10 mouse cellular contexts compared by ENCODE assay signal in the genomic region with DNA sequence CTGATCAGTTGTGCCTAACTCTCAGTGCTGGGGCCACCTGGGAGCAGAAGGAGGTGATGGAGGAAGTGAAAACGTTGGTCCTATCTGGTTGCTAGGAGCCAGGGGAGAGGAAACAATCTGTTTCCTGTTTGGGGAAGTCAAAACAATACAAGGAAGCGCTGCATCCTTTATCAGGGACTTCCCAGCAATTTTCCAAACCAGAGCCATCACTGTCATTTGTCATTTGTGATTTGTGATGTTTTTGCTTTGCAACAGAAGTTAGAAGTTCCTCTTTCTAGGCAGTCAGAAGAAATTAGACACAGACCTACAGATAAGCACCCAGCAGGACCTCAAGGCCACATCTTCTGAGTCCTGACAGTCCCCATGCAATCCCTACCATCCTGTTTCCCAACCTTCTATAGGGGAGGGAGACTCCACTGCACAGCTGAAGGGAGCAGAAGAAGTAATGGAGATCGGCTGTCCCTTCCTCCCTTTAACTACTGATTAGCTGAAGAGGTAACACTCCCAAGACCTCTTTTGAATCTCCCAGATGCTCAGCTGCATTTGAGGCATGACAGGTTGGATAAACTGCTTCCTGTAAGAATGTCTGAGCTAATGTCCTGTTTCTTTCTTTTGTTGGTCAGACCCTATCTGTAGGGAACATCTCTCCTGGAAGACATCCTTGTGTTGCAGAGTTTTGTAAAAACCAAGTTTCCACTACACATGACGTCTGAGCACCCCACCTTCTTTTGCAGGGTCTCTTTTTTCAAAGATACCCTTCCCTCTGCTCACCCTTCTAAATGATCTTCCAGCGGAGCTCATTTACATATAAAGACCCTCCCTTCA. TPM values are rescaled to one million over a fixed set of nuclear protein-coding genes. Genes with fewer than 3 reads are reported as not detected.
DNase-seq lines count a peak whose midpoint lies in the region; ATAC-seq and TF ChIP-seq lines count a peak whose summit lies in the region.
"Had no signal": no experiment of that assay in that cellular context is flagged by ENCODE, and none has a peak within 500 bp of the region (broad histone marks: within the 10 kb centered on the region; RNA-seq: fewer than 3 reads in every experiment).

No protein-coding gene starts in this region.

- H3K4me3 ChIP-seq in MEL (ENCODE audit: control insufficient read depth in 1 of 2, insufficient read depth in 1 of 2, low read depth in 2 of 2, low read length in 2 of 2): no peak overlapping the region
- no peak overlapping the region for H3K4me3 ChIP-seq in forebrain, embryonic 14.5 days (ENCODE audit: low read depth, low read length)
- H3K4me3 ChIP-seq: hindbrain, embryonic 15.5 days; myocyte had no signal

- no peaks in the 10 kb centered on the region for H3K27me3 ChIP-seq in MEL (ENCODE audit: control insufficient read depth in 1 of 2, insufficient read depth in 2 of 2, low read length in 2 of 2)
- no peaks in the 10 kb centered on the region for H3K27me3 ChIP-seq in forebrain, embryonic 14.5 days (replicated peaks; ENCODE audit: control insufficient read depth, insufficient read depth, low read length)
- H3K27me3 ChIP-seq: hindbrain, embryonic 15.5 days had no signal

- no peak overlapping the region for H3K9ac ChIP-seq in MEL (ENCODE audit: control insufficient read depth, low read depth, low read length, poor library complexity, severe bottlenecking)
- no peak overlapping the region for H3K9ac ChIP-seq in forebrain, embryonic 14.5 days (ENCODE audit: low read length)
- H3K9ac ChIP-seq: hindbrain, embryonic 15.5 days had no signal

- no peak for TF ChIP-seq RAD21 in MEL (IDR thresholded peaks at IDR 0.05; ENCODE audit: low read depth, low read length)

- TF ChIP-seq EP300 in MEL (IDR thresholded peaks at IDR 0.05; ENCODE audit: low read depth in 1 of 2, low read length in 2 of 2): no peak

- no peaks in the 10 kb centered on the region for H3K4me1 ChIP-seq in MEL (ENCODE audit: control insufficient read depth in 1 of 2, insufficient read depth in 2 of 2, low read length in 2 of 2)
- no peaks in the 10 kb centered on the region for H3K4me1 ChIP-seq in forebrain, embryonic 14.5 days (ENCODE audit: control insufficient read depth, insufficient read depth, low read length)
- H3K4me1 ChIP-seq: hindbrain, embryonic 15.5 days had no signal

- TF ChIP-seq CTCF in MEL (IDR thresholded peaks at IDR 0.05 in 2 of 3, conservative IDR thresholded peaks at IDR 0.05 in 1 of 3; ENCODE audit: control insufficient read depth in 1 of 3, insufficient read depth in 1 of 3, low read depth in 2 of 3, low read length in 3 of 3, poor library complexity in 1 of 3, severe bottlenecking in 1 of 3): no peak

- no peaks in the 10 kb centered on the region for H3K9me3 ChIP-seq in MEL (replicated peaks; ENCODE audit: insufficient read depth, low read length)
- H3K9me3 ChIP-seq in forebrain, embryonic 14.5 days (replicated peaks; ENCODE audit: control insufficient read depth, low read length): no peaks in the 10 kb centered on the region
- H3K9me3 ChIP-seq: hindbrain, embryonic 15.5 days had no signal

- intact Hi-C loops in heart, postnatal 25 days (cut with DNase I): loop anchor here (5.0 kb wide), 2 partner anchors 42 to 53 kb away; a partner anchor contains a TSS

- TF ChIP-seq POLR2A in MEL (IDR thresholded peaks at IDR 0.05; ENCODE audit: control insufficient read depth in 1 of 2, insufficient read depth in 1 of 2, low read depth in 1 of 2, low read length in 2 of 2, poor library complexity in 1 of 2): no peak

- 67% methylated on average over 5 of the region's 5 CpGs for WGBS in forebrain, embryonic 14.5 days

- H3K4me2 ChIP-seq in forebrain, embryonic 14.5 days (ENCODE audit: low read length): no peak overlapping the region
- H3K4me2 ChIP-seq: hindbrain, embryonic 15.5 days had no signal

- H3K36me3 ChIP-seq in MEL (ENCODE audit: control insufficient read depth in 1 of 2, insufficient read depth in 2 of 2, low read length in 2 of 2): no peaks in the 10 kb centered on the region
- H3K36me3 ChIP-seq in forebrain, embryonic 14.5 days (ENCODE audit: control insufficient read depth, insufficient read depth, low read length): no peaks in the 10 kb centered on the region
- H3K36me3 ChIP-seq: hindbrain, embryonic 15.5 days had no signal

- DNase-seq in embryo, embryonic 10 days (ENCODE audit: low spot score): peak; percentile 38
- no peak for DNase-seq in embryo, embryonic 9.5 days (ENCODE audit: extremely low spot score)
- peak; percentile 13 for DNase-seq in MEL (ENCODE audit: low read depth, low spot score)
- DNase-seq in heart, postnatal 25 days (ENCODE audit: low spot score): peak; percentile 35
- peak; percentile 73 for DNase-seq in lung, postnatal 10 days
- no peak for DNase-seq in forebrain, embryonic 14.5 days (ENCODE audit: low spot score)
- DNase-seq in adrenal gland, adult 8-10 months: no peak
- no peak for DNase-seq in urinary bladder, adult 18-20 months (ENCODE audit: low spot score in 2 of 2)

- H3K79me2 ChIP-seq in MEL (ENCODE audit: control insufficient read depth, insufficient read depth, low read length, poor library complexity): no peaks in the 10 kb centered on the region

- no peak overlapping the region for H3K27ac ChIP-seq in MEL (ENCODE audit: control insufficient read depth, low read depth, low read length)
- H3K27ac ChIP-seq in forebrain, embryonic 14.5 days (ENCODE audit: low read depth, low read length): no peak overlapping the region
- H3K27ac ChIP-seq: hindbrain, embryonic 15.5 days had no signal

- no peak for ATAC-seq in forebrain, embryonic 14.5 days

TF ChIP-seq in MEL, 35 proteins besides CTCF, POLR2A, EP300 and RAD21:
- TF ChIP-seq ETS1 (IDR thresholded peaks at IDR 0.05; ENCODE audit: low read depth, low read length) (no peak), MAFK (IDR thresholded peaks at IDR 0.05; ENCODE audit: borderline replicate concordance, low read depth, low read length) (no peak), CHD2 (IDR thresholded peaks at IDR 0.05; ENCODE audit: low read length) (no peak), BHLHE40 (IDR thresholded peaks at IDR 0.05; ENCODE audit: borderline replicate concordance, low read depth, low read length) (no peak), ZC3H11A (IDR thresholded peaks at IDR 0.05; ENCODE audit: low read depth, low read length) (no peak), ZNF384 (IDR thresholded peaks at IDR 0.05; ENCODE audit: low read depth, low read length) (no peak), MAZ (IDR thresholded peaks at IDR 0.05; ENCODE audit: low read depth, low read length) (no peak), USF1 (IDR thresholded peaks at IDR 0.05; ENCODE audit: low read depth, low read length) (no peak), MAX (IDR thresholded peaks at IDR 0.05; ENCODE audit: low read length) (no peak), TCF12 (IDR thresholded peaks at IDR 0.05; ENCODE audit: low read depth, low read length) (no peak)

RNA-seq across cellular contexts. Expression of a gene that starts 7.6 kb away (rescaled TPM):
- not detected in 2 replicates for total RNA-seq in MEL (2012; rRNA removed)
- polyA plus RNA-seq in MEL (2012; ENCODE audit: insufficient read depth in 1 of 2, insufficient read length in 2 of 2, low read depth in 1 of 2, low replicate concordance in 2 of 2, missing spikeins in 1 of 2): not detected
- total RNA-seq in heart, postnatal 25 days (2021): 10 to 100 TPM; 38.5 to 41.6 TPM
- 7.2 and 8.3 TPM in 2 replicates for polyA plus RNA-seq in forebrain, embryonic 14.5 days (2014; fragmentation: Nextera tagmentation; extraction: Ambion mirVana)
- 10 to 100 TPM; 53.5 to 89.6 (median 66.6) TPM for total RNA-seq in adrenal gland, adult 8-10 months (2022)
- polyA plus RNA-seq: myocyte had no signal

RNA-seq across cellular contexts. Expression of a gene that starts 16.1 kb away (rescaled TPM):
- 0.12 TPM in 1 of 2 replicates, not detected in the other for total RNA-seq in MEL (2012; rRNA removed)
- under 1 TPM in 1 of 2 experiments, not detected in 1; 0.25 TPM for polyA plus RNA-seq in MEL (2012; ENCODE audit: insufficient read depth in 1 of 2, insufficient read length in 2 of 2, low read depth in 1 of 2, low replicate concordance in 2 of 2, missing spikeins in 1 of 2)
- total RNA-seq in heart, postnatal 25 days (2021): 10 to 100 TPM; 29.0 to 30.8 TPM
- polyA plus RNA-seq in forebrain, embryonic 14.5 days (2014; fragmentation: Nextera tagmentation; extraction: Ambion mirVana): 1.2 and 1.9 TPM in 2 replicates
- total RNA-seq in adrenal gland, adult 8-10 months (2022): 10 to 100 TPM; 29.1 to 56.5 (median 49.4) TPM
- polyA plus RNA-seq: myocyte had no signal

RNA-seq across cellular contexts. Expression of a gene that starts 17.9 kb away (rescaled TPM):
- total RNA-seq in MEL (2012; rRNA removed): not detected in 2 replicates
- not detected for polyA plus RNA-seq in MEL (2012; ENCODE audit: insufficient read depth in 1 of 2, insufficient read length in 2 of 2, low read depth in 1 of 2, low replicate concordance in 2 of 2, missing spikeins in 1 of 2)
- 1 to 10 TPM; 1.8 to 5.3 TPM for total RNA-seq in heart, postnatal 25 days (2021)
- polyA plus RNA-seq in forebrain, embryonic 14.5 days (2014; fragmentation: Nextera tagmentation; extraction: Ambion mirVana): 0.84 TPM in 1 of 2 replicates, not detected in the other
- total RNA-seq in adrenal gland, adult 8-10 months (2022): 1 to 10 TPM; 1.9 to 6.3 (median 3.6) TPM
- polyA plus RNA-seq: myocyte had no signal

RNA-seq across cellular contexts. Expression of a gene that starts 18.0 kb away (rescaled TPM):
- total RNA-seq in MEL (2012; rRNA removed): not detected in 2 replicates
- polyA plus RNA-seq in MEL (2012; ENCODE audit: insufficient read depth in 1 of 2, insufficient read length in 2 of 2, low read depth in 1 of 2, low replicate concordance in 2 of 2, missing spikeins in 1 of 2): not detected
- total RNA-seq in heart, postnatal 25 days (2021): under 1 TPM in 1 of 2 experiments, not detected in 1; 0.39 TPM
- polyA plus RNA-seq in forebrain, embryonic 14.5 days (2014; fragmentation: Nextera tagmentation; extraction: Ambion mirVana): not detected in 2 replicates
- total RNA-seq in adrenal gland, adult 8-10 months (2022): under 1 TPM in 3 of 4 experiments, not detected in 1; 0.28 to 0.83 (median 0.52) TPM
- polyA plus RNA-seq: hindbrain, embryonic 15.5 days; myocyte had no signal

RNA-seq across cellular contexts. Expression of a gene that starts 24.5 kb away (rescaled TPM):
- total RNA-seq in MEL (2012; rRNA removed): 3.8 and 4.8 TPM in 2 replicates
- polyA plus RNA-seq in MEL (2012; ENCODE audit: insufficient read depth in 1 of 2, insufficient read length in 2 of 2, low read depth in 1 of 2, low replicate concordance in 2 of 2, missing spikeins in 1 of 2): 1 to 10 TPM in 1 of 2 experiments, not detected in 1; 6.2 TPM
- total RNA-seq in heart, postnatal 25 days (2021): 1 to 10 TPM; 3.1 to 4.9 TPM
- 1.5 and 2.2 TPM in 2 replicates for polyA plus RNA-seq in forebrain, embryonic 14.5 days (2014; fragmentation: Nextera tagmentation; extraction: Ambion mirVana)
- 1 to 10 TPM; 6.9 to 8.3 (median 7.0) TPM for total RNA-seq in adrenal gland, adult 8-10 months (2022)

Comparison
In these comparisons a context has a peak if more than half of its experiments do, and no peak if none do; other contexts are left out.
1. DNase-seq: peak in embryo, embryonic 10 days (single experiment), MEL (single experiment), heart, postnatal 25 days (single experiment) and lung, postnatal 10 days (single experiment); none in embryo, embryonic 9.5 days (single experiment), forebrain, embryonic 14.5 days (single experiment), adrenal gland, adult 8-10 months (single experiment) and urinary bladder, adult 18-20 months (0 of 2).
2. RNA of a gene that starts 7.6 kb away (total RNA-seq): 53.5 to 89.6 TPM in adrenal gland, adult 8-10 months and 38.5 to 41.6 TPM in heart, postnatal 25 days; not detected in MEL; every median in the first group is over 10 times any median in the second.
3. RNA of a gene that starts 16.1 kb away (total RNA-seq): 29.1 to 56.5 TPM in adrenal gland, adult 8-10 months and 29.0 to 30.8 TPM in heart, postnatal 25 days; 0.12 TPM in MEL; every median in the first group is over 10 times any median in the second.